Mouse (Mus musculus) olfactory bulb, adult 2 months (tissue): Measurements from ENCODE around the gene Tyk2. TPM values are rescaled to one million over a fixed set of nuclear protein-coding genes. Genes with fewer than 3 reads are reported as not detected.

Experiments
- H3K27ac ChIP-seq: fragments of 200-500 bp; 2 replicates; pipeline ENCODE4 v1.5.1; 2012; ENCODE audit warnings: low read depth, low read length; ENCODE audit not compliant: insufficient read depth
- H3K4me1 ChIP-seq: fragments of 200-500 bp; 2 replicates; pipeline ENCODE4 v1.6.1; 2012; ENCODE audit warnings: low read length; ENCODE audit not compliant: control insufficient read depth, insufficient read depth
- H3K4me3 ChIP-seq: fragments of 200-500 bp; 2 replicates; pipeline ENCODE4 v1.5.1; 2012; ENCODE audit warnings: mild to moderate bottlenecking, low read depth, low read length, moderate library complexity; ENCODE audit not compliant: insufficient read depth
- CTCF ChIP-seq: fragments of 200-500 bp; IDR thresholded peaks from 2 replicates; pipeline ENCODE4 v1.5.1; 2012; ENCODE audit warnings: low read depth, mild to moderate bottlenecking, low read length, moderate library complexity; ENCODE audit not compliant: insufficient read depth
- POLR2A ChIP-seq: fragments of 200-500 bp; IDR thresholded peaks from 2 replicates; pipeline ENCODE4 v1.6.1; 2012; ENCODE audit warnings: mild to moderate bottlenecking, low read depth, low read length, moderate library complexity; ENCODE audit not compliant: insufficient read depth
- WGBS: fragments of 180-500 bp; shearing (Covaris S2); methylation state at CpG from one replicate; pipeline ENCODE4 v1.1.7; 2018; 5-methylcytosine and 5-hydroxymethylcytosine counted together
- polyA plus RNA-seq: library from polyadenylated mRNA; stranded (reverse); fragments of >200 nt; gene quantifications from 2 replicates; pipeline ENCODE4 v1.2.4, GENCODE M21; 2012; ENCODE audit warnings: low replicate concordance; ENCODE audit not compliant: missing spikeins, insufficient read depth, insufficient read length

Tyk2 gene
- polyA plus RNA-seq, 1 experiment: not detected

DNA sequence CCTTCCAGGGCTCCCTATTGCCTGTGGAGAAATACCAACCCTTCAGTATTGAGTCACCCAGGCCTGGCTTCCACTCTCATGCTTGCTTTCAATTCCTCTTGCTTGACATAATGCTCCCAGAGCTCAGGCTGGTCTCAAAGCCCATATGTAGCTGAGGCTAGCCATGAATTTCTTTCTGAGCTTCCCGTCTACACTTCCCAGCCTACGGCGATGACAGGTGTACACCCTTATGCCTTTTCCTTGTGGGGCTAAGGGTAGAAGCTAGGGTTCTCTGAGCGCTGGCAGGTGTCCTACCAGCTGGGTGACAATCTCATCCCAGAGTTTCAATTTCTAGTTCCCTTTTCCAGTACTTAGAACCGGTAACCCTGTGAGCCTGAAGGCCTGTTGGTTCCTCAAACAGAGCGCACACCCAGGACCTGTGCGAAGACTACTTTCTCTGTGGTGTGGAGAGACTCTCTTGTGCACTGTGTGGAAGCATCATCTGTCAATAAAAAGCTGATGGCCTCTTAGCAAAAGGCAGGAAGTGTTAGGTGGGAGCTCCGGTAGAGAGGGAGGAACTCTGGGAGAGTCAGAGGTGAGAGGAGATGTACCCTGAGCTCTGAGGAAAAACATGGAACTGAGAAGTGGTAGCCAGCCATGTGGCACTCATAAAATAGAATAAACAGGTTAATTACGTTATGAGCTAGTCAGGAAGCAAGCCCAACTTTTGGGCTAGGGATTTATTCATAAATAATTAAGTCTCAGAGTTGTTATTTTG lies 5.4 kb downstream of the Tyk2 start:
- H3K4me3 ChIP-seq: no peak overlapping the region
- TF ChIP-seq CTCF (no peak), POLR2A (no peak)
- WGBS: 90% methylated on average over 9 of the region's 9 CpGs
- H3K27ac ChIP-seq: no peak overlapping the region
- H3K4me1 ChIP-seq: no peaks in the 10 kb centered on the region

DNA sequence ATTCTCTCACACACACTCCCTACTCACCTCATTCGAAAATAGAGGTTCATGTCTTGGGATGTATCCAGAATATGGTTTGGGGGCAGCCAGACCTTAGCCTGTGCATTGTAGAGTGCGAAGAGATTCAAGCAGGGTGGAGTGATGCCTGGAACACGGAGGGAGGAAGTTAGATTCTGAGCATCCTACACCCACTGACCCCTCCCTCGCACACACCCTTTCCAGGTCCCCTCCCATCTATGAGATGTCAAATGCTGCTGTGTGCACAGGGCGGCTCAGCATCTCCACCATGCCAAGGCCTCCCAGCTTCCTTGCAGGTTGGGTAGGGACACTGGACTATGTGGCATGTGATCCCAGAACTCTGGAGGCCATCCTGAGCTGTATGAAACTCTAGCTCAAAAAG lies 6.2 kb downstream of the Tyk2 start:
- Histone ChIP-seq H3K27ac (no peak overlapping the region), H3K4me3 (no peak overlapping the region), H3K4me1 (no peaks in the 10 kb centered on the region)
- WGBS: 81% methylated on average over 5 of the region's 5 CpGs
- no peak for TF ChIP-seq POLR2A
- TF ChIP-seq CTCF: no peak

DNA sequence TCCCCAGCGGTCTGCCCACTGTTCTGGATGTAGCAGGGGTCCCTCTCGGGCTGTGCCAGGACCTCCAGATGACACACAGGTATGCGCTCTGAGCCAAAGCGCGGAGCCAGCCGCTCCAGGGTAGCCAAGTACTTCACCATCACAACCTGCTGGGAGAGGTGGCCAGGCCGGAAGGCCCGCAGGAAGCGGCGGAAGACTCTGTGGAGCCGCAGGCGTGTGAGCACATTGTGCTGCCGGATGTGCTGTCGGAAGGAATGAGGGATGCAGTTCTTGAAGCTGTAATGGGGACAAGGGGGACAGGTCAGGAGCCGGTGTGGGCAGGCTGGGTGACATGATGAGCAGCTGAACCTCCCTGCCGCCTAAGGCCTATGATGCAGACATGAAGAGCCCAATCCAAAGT lies 9.6 kb downstream of the Tyk2 start:
- H3K4me1 ChIP-seq: no peaks in the 10 kb centered on the region
- H3K4me3 ChIP-seq: no peak overlapping the region
- 90% methylated on average over 16 of the region's 16 CpGs for WGBS
- no peak overlapping the region for H3K27ac ChIP-seq
- TF ChIP-seq POLR2A (no peak), CTCF (no peak)

DNA sequence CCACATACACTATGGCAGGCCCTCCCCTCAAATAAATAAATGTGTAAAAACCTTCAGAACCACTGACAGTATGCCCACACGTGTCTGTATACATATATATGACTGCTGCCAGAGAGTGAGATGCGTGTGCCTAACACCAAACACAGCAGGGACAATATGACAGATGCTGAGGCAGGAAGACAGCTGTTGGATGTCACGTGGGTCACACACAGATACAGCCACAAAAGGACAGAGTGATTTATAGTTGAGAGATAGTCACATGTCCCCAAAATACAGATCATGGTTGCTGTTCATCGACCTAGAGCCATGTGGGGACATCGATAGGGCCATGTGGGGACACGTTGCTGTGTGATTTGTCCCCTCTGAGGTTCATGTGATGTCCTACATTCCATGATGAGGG lies 14.0 kb downstream of the Tyk2 start:
- TF ChIP-seq CTCF (no peak), POLR2A (no peak)
- 86% methylated on average over 6 of the region's 6 CpGs for WGBS
- no peak overlapping the region for H3K27ac ChIP-seq

DNA sequence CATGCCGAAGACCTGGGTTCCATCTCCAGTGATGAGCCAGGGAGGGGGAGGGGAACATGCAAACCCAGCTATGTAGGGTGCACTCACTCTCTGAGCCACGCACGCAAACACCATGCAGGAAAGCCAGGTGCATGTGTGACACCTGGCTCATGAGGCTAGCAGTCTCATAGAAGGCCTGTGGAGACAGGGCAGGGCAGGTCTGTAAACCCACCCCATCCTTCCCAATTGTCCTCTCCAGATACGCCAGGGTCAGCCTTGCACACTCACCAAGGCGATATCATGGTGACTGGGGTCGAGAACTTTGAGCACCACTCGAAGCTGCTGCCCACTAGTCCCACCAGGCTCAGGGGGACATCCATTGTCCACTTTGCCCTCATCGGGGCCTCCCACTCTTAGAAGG lies 15.9 kb downstream of the Tyk2 start:
- Histone ChIP-seq H3K4me1 (peaks cover 6% of the 10 kb centered on the region; the same call in 1 of the 2 replicates), H3K4me3 (no peak overlapping the region), H3K27ac (no peak overlapping the region)
- WGBS: 91% methylated on average over 8 of the region's 8 CpGs
- no peak for TF ChIP-seq CTCF

More for the DNA sequence above, 14.0 kb downstream of the Tyk2 start:
- no peak overlapping the region for H3K4me3 ChIP-seq
- H3K4me1 ChIP-seq: no peaks in the 10 kb centered on the region

DNA sequence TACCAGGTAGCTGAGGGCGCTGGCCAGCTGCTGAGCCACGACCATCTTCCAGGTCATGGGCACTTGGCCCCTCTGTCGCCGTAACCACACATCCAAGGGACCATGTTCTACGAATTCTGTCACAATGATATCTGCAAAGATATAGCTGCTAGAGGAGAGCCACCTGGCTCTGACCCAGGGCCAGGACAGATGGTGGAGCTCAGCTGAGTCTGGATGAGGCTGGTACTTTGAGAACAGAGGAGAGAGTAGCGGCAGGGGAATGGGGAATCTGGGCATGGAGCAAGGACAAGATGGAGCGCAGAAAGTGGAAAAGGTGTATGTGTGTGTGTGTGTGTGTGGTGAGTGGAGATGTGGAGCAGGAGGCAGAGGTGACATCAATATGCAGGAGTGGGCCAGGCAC lies 16.9 kb downstream of the Tyk2 start:
- no peak for TF ChIP-seq CTCF
- TF ChIP-seq POLR2A: no peak
- Histone ChIP-seq H3K4me1 (peaks cover 6% of the 10 kb centered on the region; the same call in 1 of the 2 replicates), H3K4me3 (no peak overlapping the region), H3K27ac (no peak overlapping the region)
- 91% methylated on average over 7 of the region's 7 CpGs for WGBS

DNA sequence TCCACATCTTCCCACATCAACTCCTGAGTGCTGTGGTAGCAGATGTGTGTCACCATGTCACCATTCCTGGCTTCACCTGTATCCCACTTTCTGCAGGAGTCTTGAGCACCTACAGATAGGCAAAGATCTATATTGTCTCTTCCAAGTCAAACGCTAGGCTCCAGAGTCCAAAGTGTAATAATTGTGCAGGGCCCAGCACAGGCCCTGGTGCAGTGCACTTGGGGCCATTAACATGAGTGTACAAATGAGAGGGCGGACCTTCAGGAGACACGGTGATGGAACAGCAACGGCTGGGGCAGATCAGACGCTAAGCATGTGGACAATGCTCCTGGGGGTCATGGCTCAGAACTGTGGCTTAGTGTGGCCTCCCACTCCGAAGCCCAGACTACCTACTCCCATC lies 17.3 kb downstream of the Tyk2 start:
- TF ChIP-seq POLR2A: no peak
- TF ChIP-seq CTCF: no peak
- peaks cover 6% of the 10 kb centered on the region; the same call in 1 of the 2 replicates for H3K4me1 ChIP-seq
- H3K27ac ChIP-seq: no peak overlapping the region
- WGBS: 89% methylated on average over 6 of the region's 6 CpGs
- no peak overlapping the region for H3K4me3 ChIP-seq

DNA sequence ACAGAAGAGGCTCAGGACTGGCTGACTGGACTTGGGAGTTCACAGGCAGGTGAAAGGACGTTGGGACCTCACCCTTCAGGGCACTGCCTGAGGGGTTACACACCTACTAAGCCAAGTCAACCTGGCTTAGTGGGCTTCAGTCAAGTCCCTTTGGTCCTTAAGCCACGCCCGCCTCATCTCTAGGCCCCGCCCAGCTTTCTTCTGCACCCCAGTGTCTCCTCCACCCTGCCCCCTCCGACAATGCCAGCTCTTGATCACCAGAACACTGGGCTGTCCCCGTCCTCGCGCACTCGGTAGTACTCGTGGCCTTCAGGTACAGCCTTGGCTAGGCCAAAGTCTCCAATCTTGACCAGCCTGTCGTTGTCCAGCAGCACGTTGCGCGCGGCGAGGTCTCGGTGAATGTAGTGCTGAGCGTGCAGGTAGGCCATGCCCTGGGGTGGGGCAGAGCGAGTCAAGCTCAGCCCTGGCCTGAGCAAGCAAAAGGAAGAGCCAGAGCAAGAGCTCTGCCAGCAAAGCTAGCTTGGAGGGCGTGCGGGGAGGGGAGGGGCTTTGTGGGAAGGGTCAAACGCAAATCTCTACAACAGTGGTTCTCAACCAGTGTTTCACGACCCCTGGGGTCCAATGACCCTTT lies 23.3 kb downstream of the Tyk2 start:
- no peak overlapping the region for H3K27ac ChIP-seq
- no peak overlapping the region for H3K4me3 ChIP-seq
- WGBS: 56% methylated on average over 23 of the region's 23 CpGs
- TF ChIP-seq POLR2A: no peak
- TF ChIP-seq CTCF: no peak
- peaks cover 6% of the 10 kb centered on the region; the same call in 1 of the 2 replicates for H3K4me1 ChIP-seq

DNA sequence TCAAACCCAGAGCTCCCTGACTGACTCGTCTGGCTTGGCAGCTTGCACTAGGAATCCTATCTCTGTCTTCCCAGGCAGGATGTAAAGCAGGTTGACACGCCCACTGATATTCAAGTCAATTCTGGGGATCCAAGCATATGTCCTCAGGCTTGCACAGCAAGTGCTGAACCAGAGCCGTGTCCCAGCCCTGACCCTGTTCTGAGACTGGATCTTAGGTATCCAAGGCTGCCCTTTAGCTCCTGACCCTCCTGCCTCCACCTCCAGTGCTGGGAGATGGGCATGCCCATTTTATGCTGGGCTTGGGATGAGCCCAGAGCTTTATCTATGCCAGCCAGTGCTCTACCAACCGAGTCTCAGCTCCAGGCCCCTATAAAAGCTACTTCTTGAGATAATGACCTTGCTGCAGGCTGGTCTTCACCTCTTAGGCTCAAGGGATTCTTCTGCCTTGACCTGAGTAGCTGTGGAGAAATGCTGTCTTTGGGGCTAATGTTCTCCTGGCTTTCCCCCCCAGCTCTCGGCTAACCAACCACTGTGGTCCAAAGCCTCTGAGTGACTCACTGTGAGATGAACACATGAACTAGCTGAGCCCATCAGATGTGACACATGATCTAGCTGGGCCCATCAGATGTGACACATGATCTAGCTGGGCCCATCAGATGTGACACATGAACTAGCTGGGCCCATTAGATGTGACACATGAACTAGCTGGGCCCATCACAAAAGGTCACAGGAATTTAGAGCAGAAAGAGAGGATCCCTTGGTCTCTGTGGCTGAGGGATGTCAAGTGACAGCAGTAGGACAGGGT lies 25.1 kb downstream of the Tyk2 start:
- 85% methylated on average over 5 of the region's 5 CpGs for WGBS
- no peak overlapping the region for H3K4me3 ChIP-seq
- TF ChIP-seq CTCF: no peak
- no peak for TF ChIP-seq POLR2A
- no peak overlapping the region for H3K27ac ChIP-seq
- peaks cover 6% of the 10 kb centered on the region; the same call in 1 of the 2 replicates for H3K4me1 ChIP-seq
